Mouse (Mus musculus) embryonic fibroblast, embryonic 13.5 days (primary cell): ENCODE results near the gene Gm20873. TPM values are rescaled to one million over a fixed set of nuclear protein-coding genes. Genes with fewer than 3 reads are reported as not detected.
"Not testable (repeated sequence)": the region's sequence is repeated elsewhere in the genome, so short reads cannot be mapped to it uniquely, and the experiment has no call there.

Source experiments
- H3K27ac ChIP-seq: 2 replicates; pipeline ENCODE4 v1.5.1; 2012; ENCODE audit warnings: low read length, control low read depth, inconsistent platforms; ENCODE audit not compliant: insufficient read depth
- H3K4me1 ChIP-seq: 2 replicates; pipeline ENCODE4 v1.6.1; 2011; ENCODE audit warnings: low read length; ENCODE audit not compliant: control insufficient read depth, insufficient read depth
- H3K4me3 ChIP-seq: 2 replicates; pipeline ENCODE4 v1.5.1; 2011; ENCODE audit warnings: mild to moderate bottlenecking, control low read depth, low read length; ENCODE audit not compliant: insufficient read depth
- polyA plus RNA-seq: library from polyadenylated mRNA; stranded (reverse); fragments of >200 nt; gene quantifications from 2 replicates; pipeline ENCODE4 v1.2.4, GENCODE M21; 2011; ENCODE audit warnings: low read depth; ENCODE audit not compliant: missing spikeins, insufficient read length

Gene Gm20873
- polyA plus RNA-seq, result not detected in 2 replicates

- H3K27ac ChIP-seq, H3K4me3 ChIP-seq, H3K4me1 ChIP-seq: not testable (repeated sequence)
Measured at GRCm38 (mm10) chrY:6266798-6267197, at the start of gene Gm20873. Gene Gm20873, plus strand, starts transcription at chrY:6267098.

GRCm38 (mm10) chrY:6237895-6238294 is 29.0 kb upstream of the Gm20873 start, which contains the start of gene Gm21746:
Gene Gm21746, minus strand, starts transcription at chrY:6237995.
- not testable (repeated sequence) for H3K4me1 ChIP-seq, H3K27ac ChIP-seq, H3K4me3 ChIP-seq

Other genes starting within 250 kb of the Gm20873 start
- not detected in 2 replicates for gene Gm21746, start 29.1 kb upstream of the Gm20873 start, polyA plus RNA-seq